Mouse (Mus musculus): Measurements from ENCODE around the gene Gm49325. TPM values are rescaled to one million over a fixed set of nuclear protein-coding genes. Genes with fewer than 3 reads are reported as not detected.
"Not testable (repeated sequence)": the region's sequence is repeated elsewhere in the genome, so short reads cannot be mapped to it uniquely, and the experiment has no call there.

Gene Gm49325
- total RNA-seq, 2 experiments from 2014 or later, result 17.2 to 29.6 TPM

DNA sequence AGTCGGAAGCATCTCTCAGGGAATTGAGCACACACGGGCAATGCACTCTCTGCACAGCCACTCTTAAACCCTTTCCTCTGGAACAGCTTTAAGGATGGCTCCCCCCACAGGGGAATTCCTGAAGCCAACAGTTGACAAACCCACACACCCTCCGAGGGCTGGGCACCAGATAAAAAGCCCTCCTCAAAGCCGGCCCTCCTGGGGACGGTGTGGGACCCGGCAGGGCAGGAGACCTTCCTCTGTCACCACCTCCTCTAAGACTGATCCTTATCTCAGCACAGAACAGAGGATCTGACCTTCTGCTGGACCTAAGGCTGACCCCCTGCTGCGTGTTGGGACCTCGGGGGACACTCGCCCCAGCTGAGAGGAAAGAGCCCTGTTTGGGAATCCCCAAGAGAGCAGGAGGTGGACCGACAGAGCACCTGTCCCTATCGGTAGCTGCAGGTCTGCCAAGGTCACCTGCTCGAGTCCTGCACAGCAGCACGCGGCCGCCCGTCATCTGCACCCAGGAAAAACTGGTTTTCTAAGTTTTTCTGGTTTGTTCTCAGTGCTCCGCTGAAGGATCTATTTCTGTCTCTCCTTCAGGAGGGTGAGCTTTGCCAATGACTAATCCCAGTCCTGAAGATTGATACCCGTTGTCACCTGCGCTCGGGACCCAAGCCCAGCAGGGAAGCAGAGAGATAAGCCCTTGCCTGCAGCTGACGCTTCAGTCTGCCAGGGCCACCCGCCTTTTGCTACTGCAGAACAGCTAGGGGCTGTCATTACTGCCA, 80.1 kb downstream of the Gm49325 start, which contains the start of gene Tspear:
Gene Tspear, plus strand, starts transcription at position 675 of the 770 bp plus-strand sequence.
- DNase-seq, result no peak

DNA sequence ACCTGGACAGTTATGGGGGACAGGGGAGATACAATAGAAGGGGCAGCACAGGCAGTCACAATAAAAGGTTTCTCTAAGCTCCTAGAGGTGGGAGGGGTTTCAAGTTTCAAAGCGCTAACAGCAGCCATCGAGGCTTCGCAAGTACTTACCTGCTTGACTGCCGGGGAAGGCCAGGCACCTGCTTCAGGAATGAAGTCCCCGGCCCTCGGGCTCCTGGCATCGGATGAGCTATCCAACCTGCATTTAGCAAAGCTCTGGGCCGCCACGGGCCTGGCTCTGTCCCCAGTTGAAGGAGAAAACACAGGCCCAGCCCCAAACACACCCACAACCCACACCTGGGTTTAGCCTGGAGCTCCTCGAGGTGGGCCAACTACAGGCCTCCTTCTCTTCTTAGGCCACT, 81.0 kb downstream of the Gm49325 start:
- DNase-seq, result no peak

DNA sequence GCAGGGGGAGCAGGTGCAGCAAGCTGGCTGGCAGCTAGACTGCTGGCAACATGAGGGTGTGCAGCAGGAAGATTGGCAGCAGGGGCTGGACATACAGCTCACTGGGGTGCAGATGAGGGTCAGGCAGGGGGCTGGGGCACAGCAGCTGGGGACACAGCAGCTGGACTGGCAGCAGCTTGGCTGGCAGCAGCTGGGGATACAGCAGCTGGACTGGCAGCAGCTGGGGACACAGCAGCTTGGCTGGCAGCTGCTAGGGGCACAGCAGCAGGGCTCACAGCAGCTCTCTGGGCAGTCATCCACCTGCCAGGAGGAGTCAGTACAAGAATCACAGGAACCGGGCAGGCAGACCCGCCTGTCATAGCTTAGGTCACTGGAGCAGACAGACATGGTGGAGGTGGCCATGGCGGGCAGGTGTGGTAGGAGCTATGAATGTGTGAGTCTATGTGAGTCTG, 84.4 kb downstream of the Gm49325 start, which contains the start of gene Gm19402:
Gene Gm19402, minus strand, starts transcription at position 402 of the 452 bp plus-strand sequence.
- not testable (repeated sequence) for DNase-seq

Small RNA genes lying within 50 kb of the gene (microRNA-seq; reads per million reads assigned to microRNA genes)
- gene Mir1930, result 23.6 to 46.3 reads per million in 2 experiments

Other genes starting within 250 kb of the Gm49325 start
- 100 to 1,000 TPM; 113 to 117 TPM for gene Adarb1, start 187.9 kb upstream of the Gm49325 start, total RNA-seq (2021)
- 10 to 100 TPM; 35.1 to 37.4 TPM for gene Fam207a, start 90.4 kb upstream of the Gm49325 start, total RNA-seq (2021)
- 1 to 10 TPM; 3.6 TPM for gene Itgb2, start 75.9 kb upstream of the Gm49325 start, total RNA-seq (2021)
- 10 to 100 TPM; 68.2 to 69.0 TPM for gene Pttg1ip, start 24.5 kb upstream of the Gm49325 start, total RNA-seq (2021)
- gene Sumo3, start 100 bp upstream of the Gm49325 start, total RNA-seq (2021), result 100 to 1,000 TPM; 127 TPM
- gene Ube2g2, start 16.1 kb downstream of the Gm49325 start, total RNA-seq (2021), result 10 to 100 TPM; 83.8 to 95.4 TPM
- not detected for gene Tspear, start 80.4 kb downstream of the Gm49325 start, total RNA-seq (2021)
- not detected for gene Gm19402, start 84.6 kb downstream of the Gm49325 start, total RNA-seq (2021)
- gene Gm9508, start 91.0 kb downstream of the Gm49325 start, total RNA-seq (2021), result not detected
- gene Gm10272, start 100.4 kb downstream of the Gm49325 start, total RNA-seq (2021), result not detected
- gene Gm10024, start 105.3 kb downstream of the Gm49325 start, total RNA-seq (2021), result not detected
- not detected for gene Gm10142, start 109.6 kb downstream of the Gm49325 start, total RNA-seq (2021)
- gene Krtap12-1, start 114.4 kb downstream of the Gm49325 start, total RNA-seq (2021), result not detected
- gene Gm10100, start 120.3 kb downstream of the Gm49325 start, total RNA-seq (2021), result not detected
- gene Gm18596, start 136.4 kb downstream of the Gm49325 start, total RNA-seq (2021), result not detected
- gene Gm9736, start 145.2 kb downstream of the Gm49325 start, total RNA-seq (2021), result not detected
- gene Gm3233, start 153.5 kb downstream of the Gm49325 start, total RNA-seq (2021), result not detected
- gene Gm3238, start 165.1 kb downstream of the Gm49325 start, total RNA-seq (2021), result not detected
- not detected for gene Gm7138, start 170.7 kb downstream of the Gm49325 start, total RNA-seq (2021)
- gene Gm3250, start 176.3 kb downstream of the Gm49325 start, total RNA-seq (2021), result not detected
- not detected for gene Gm7137, start 182.0 kb downstream of the Gm49325 start, total RNA-seq (2021)
- gene Gm9639, start 188.9 kb downstream of the Gm49325 start, total RNA-seq (2021), result not detected
- gene Gm19668, start 192.9 kb downstream of the Gm49325 start, total RNA-seq (2021), result not detected
- gene Gm9507, start 205.6 kb downstream of the Gm49325 start, total RNA-seq (2021), result not detected
- not detected for gene Gm2696, start 208.5 kb downstream of the Gm49325 start, total RNA-seq (2021)
- not detected for gene Krtap10-4, start 220.9 kb downstream of the Gm49325 start, total RNA-seq (2021)
- not detected for gene Krtap10-10, start 229.8 kb downstream of the Gm49325 start, total RNA-seq (2021)
- not detected for gene Gm36176, start 240.6 kb downstream of the Gm49325 start, total RNA-seq (2021)
- not detected for gene Gm10318, start 246.7 kb downstream of the Gm49325 start, total RNA-seq (2021)

All from layer of hippocampus, postnatal 36 days (tissue).